Mouse (Mus musculus) ES-E14 (cell line): ENCODE results near the gene Cda. TPM values are rescaled to one million over a fixed set of nuclear protein-coding genes. Genes with fewer than 3 reads are reported as not detected.
A peak's percentile ranks its signal among the peaks of the same experiment; 100 is the strongest.

Experiments
- DNase-seq: peaks from one replicate; pipeline ENCODE4 v3.0.0-alpha.2; 2013; ENCODE audit warnings: low read depth, low spot score
- H3K27ac ChIP-seq: 2 replicates; pipeline ENCODE4 v1.5.1; 2012; ENCODE audit warnings: low read depth, mild to moderate bottlenecking, low read length, moderate library complexity, mixed read lengths; ENCODE audit not compliant: poor library complexity, insufficient read depth, severe bottlenecking
- H3K36me3 ChIP-seq: 2 replicates; pipeline ENCODE4 v1.6.1; 2012; ENCODE audit warnings: mild to moderate bottlenecking, low read length, moderate library complexity, mixed read lengths; ENCODE audit not compliant: control insufficient read depth, poor library complexity, insufficient read depth, severe bottlenecking
- H3K4me1 ChIP-seq, 2 experiments: fragments of 150-350 bp in 1 of 2; sonication (generic) in 1 of 2; 2 replicates each; pipeline ENCODE4 v1.6.1; 2012; ENCODE audit warnings: low read length in 2 of 2, mild to moderate bottlenecking in 1 of 2, mixed read lengths in 1 of 2; ENCODE audit not compliant: control insufficient read depth in 2 of 2, insufficient read depth in 2 of 2, poor library complexity in 1 of 2
- H3K4me3 ChIP-seq, 2 experiments: fragments of 150-350 bp in 1 of 2; sonication (generic) in 1 of 2; 2 replicates each; pipeline ENCODE4 v1.5.1; 2012; ENCODE audit warnings: low read length in 2 of 2, low read depth in 1 of 2, mild to moderate bottlenecking in 1 of 2, mixed read lengths in 1 of 2; ENCODE audit not compliant: insufficient read depth in 1 of 2, poor library complexity in 1 of 2, severe bottlenecking in 1 of 2
- H3K9ac ChIP-seq: 2 replicates; pipeline ENCODE4 v1.6.1; 2012; ENCODE audit warnings: low read depth, mild to moderate bottlenecking, low read length, mixed read lengths; ENCODE audit not compliant: poor library complexity, insufficient read depth, severe bottlenecking
- H3K9me3 ChIP-seq: fragments of 150-350 bp; sonication (generic); 2 replicates; pipeline ENCODE4 v1.6.1; 2012; ENCODE audit warnings: low read depth, mild to moderate bottlenecking, low read length; ENCODE audit not compliant: control insufficient read depth, insufficient read depth
- CHD2 ChIP-seq: IDR thresholded peaks from 2 replicates; pipeline ENCODE4 v1.6.1; 2014; ENCODE audit warnings: mild to moderate bottlenecking, low read depth, low read length, inconsistent platforms
- HCFC1 ChIP-seq: IDR thresholded peaks from 2 replicates; pipeline ENCODE4 v1.6.1; 2012; ENCODE audit warnings: low read length, inconsistent platforms, borderline replicate concordance; ENCODE audit not compliant: insufficient read depth
- MAFK ChIP-seq: IDR thresholded peaks from 2 replicates; pipeline ENCODE4 v1.6.1; 2014; ENCODE audit warnings: mild to moderate bottlenecking, low read depth, low read length, inconsistent platforms; ENCODE audit not compliant: insufficient read depth
- ZC3H11A ChIP-seq: IDR thresholded peaks from 2 replicates; pipeline ENCODE4 v1.6.1; 2012; ENCODE audit warnings: low read depth, mild to moderate bottlenecking, inconsistent platforms, low read length, borderline replicate concordance
- ZNF384 ChIP-seq: IDR thresholded peaks from 2 replicates; pipeline ENCODE4 v1.6.1; 2012; ENCODE audit warnings: low read depth, low read length, inconsistent platforms
- in situ Hi-C, 2 experiments: fragments of 600-800 bp; cut with MboI; formaldehyde crosslinking; loops; one replicate each; pipeline ENCODE4 v1.15.1; 2025; ENCODE audit warnings: low sequenced_read_pairs in 2 of 2, inconsistent platforms in 1 of 2; ENCODE audit not compliant: unreplicated experiment in 2 of 2
- total RNA-seq: library from RNA; depleted of rRNA; stranded (reverse); fragments of 300-350 nt; gene quantifications from 2 replicates; pipeline ENCODE4 v1.2.3, GENCODE M21; 2012

Gene Cda
- total RNA-seq, 1 experiment, result 3.1 TPM

DNA sequence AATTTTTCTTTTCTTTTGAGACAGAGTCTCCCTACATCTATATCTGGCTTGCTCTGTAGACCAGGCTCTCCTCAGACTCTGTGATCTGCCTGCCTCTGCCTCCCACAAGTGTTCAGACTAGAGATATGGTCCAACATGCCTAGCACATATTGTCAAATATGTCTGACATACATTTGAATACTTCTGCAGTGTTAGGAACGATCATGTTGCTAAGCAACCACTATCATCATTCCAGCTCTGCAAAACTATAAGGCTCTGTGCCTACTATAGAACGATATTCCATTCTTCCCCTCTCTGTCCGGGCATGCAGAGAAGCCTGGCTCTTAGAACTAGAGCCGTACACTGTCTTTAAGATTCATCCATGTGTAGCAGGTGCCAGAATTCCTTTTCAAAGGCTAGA lies 45.1 kb downstream of the Cda start:
- H3K4me3 ChIP-seq, result no peak overlapping the region
- in situ Hi-C loops, result loop anchor here in 1 of 2 experiments (10.0 kb wide), 1 partner anchor 102 kb away; no protein-coding TSS in a partner anchor
- DNase-seq, result no peak
- H3K27ac ChIP-seq, result no peak overlapping the region
- no peak overlapping the region for H3K9ac ChIP-seq
- H3K9me3 ChIP-seq, result no peaks in the 10 kb centered on the region
- H3K36me3 ChIP-seq, result no peaks in the 10 kb centered on the region
- TF ChIP-seq ZC3H11A (no peak), MAFK (no peak), HCFC1 (no peak), ZNF384 (no peak), CHD2 (no peak)
- H3K4me1 ChIP-seq, result peaks cover 2 to 10% of the 10 kb centered on the region in 2 experiments

DNA sequence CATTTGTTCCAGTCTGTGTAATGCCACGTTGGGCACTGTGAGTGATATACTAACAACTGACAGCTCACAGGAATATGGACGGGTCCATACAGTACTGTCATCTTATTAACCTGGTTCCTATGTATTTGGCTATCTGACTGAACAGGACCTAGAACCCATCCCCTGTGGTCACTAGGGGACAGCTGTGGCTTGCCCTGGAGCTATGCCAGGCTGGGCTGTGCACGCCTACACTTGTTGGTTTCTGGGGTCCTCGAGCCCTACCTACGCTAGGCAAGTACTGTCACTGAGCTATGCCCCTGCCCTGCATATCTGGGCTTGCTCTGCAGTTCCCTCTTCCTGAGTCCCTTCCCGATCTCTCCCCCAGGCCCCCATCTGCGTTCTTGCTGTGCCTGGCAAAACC lies 46.3 kb downstream of the Cda start:
- Histone ChIP-seq H3K9ac (no peak overlapping the region), H3K4me1 (peaks cover 2 to 10% of the 10 kb centered on the region in 2 experiments), H3K4me3 (no peak overlapping the region), H3K36me3 (no peaks in the 10 kb centered on the region), H3K27ac (no peak overlapping the region), H3K9me3 (no peaks in the 10 kb centered on the region)
- TF ChIP-seq CHD2, result no peak
- TF ChIP-seq ZC3H11A, result no peak
- no peak for TF ChIP-seq MAFK
- no peak for TF ChIP-seq ZNF384
- TF ChIP-seq HCFC1, result no peak
- DNase-seq, result no peak
- in situ Hi-C loops, result loop anchor here in 1 of 2 experiments (10.0 kb wide), 1 partner anchor 103 kb away; no protein-coding TSS in a partner anchor

- Histone ChIP-seq H3K4me1 (peaks cover 2 to 10% of the 10 kb centered on the region in 2 experiments), H3K9ac (no peak overlapping the region), H3K4me3 (no peak overlapping the region), H3K9me3 (no peaks in the 10 kb centered on the region), H3K27ac (no peak overlapping the region), H3K36me3 (no peaks in the 10 kb centered on the region)
- DNase-seq, result no peak
- in situ Hi-C loops, result loop anchor here in 1 of 2 experiments (10.0 kb wide), 1 partner anchor 104 kb away; no protein-coding TSS in a partner anchor
- TF ChIP-seq ZNF384 (no peak), MAFK (no peak), ZC3H11A (no peak), HCFC1 (no peak), CHD2 (no peak)
These were observed 47.1 kb downstream of the Cda start for GRCm38 (mm10) chr4:138320711-138321110.

- Histone ChIP-seq H3K4me3 (no peak overlapping the region), H3K9ac (no peak overlapping the region), H3K9me3 (no peaks in the 10 kb centered on the region), H3K4me1 (peaks cover 0 to 10% of the 10 kb centered on the region in 2 experiments; a peak in 3 of 4 replicates), H3K27ac (no peak overlapping the region), H3K36me3 (no peaks in the 10 kb centered on the region)
- in situ Hi-C loops, result loop anchor here in 1 of 2 experiments (10.0 kb wide), 1 partner anchor 355 kb away; no protein-coding TSS in a partner anchor
- DNase-seq, result peak; percentile 71
- peak; percentile 46; the same call in 1 of the 2 replicates for TF ChIP-seq HCFC1
- no peak for TF ChIP-seq MAFK
- no peak for TF ChIP-seq CHD2
- TF ChIP-seq ZNF384, result peak; percentile 26; the same call in 1 of the 2 replicates
- peak; percentile 55; the same call in 1 of the 2 replicates for TF ChIP-seq ZC3H11A
These were observed 48.3 kb downstream of the Cda start for GRCm38 (mm10) chr4:138319508-138319907.
